Mouse (Mus musculus) ES-E14 (cell line): ENCODE data around the gene Slc48a1. TPM values are rescaled to one million over a fixed set of nuclear protein-coding genes. Genes with fewer than 3 reads are reported as not detected.

Experiments used
- DNase-seq: peaks from one replicate; pipeline ENCODE4 v3.0.0-alpha.2; 2013; ENCODE audit warnings: low read depth, low spot score
- H3K27ac ChIP-seq: 2 replicates; pipeline ENCODE4 v1.5.1; 2012; ENCODE audit warnings: low read depth, mild to moderate bottlenecking, low read length, moderate library complexity, mixed read lengths; ENCODE audit not compliant: poor library complexity, insufficient read depth, severe bottlenecking
- H3K36me3 ChIP-seq: 2 replicates; pipeline ENCODE4 v1.6.1; 2012; ENCODE audit warnings: mild to moderate bottlenecking, low read length, moderate library complexity, mixed read lengths; ENCODE audit not compliant: control insufficient read depth, poor library complexity, insufficient read depth, severe bottlenecking
- H3K4me1 ChIP-seq, 2 experiments: fragments of 150-350 bp in 1 of 2; sonication (generic) in 1 of 2; 2 replicates each; pipeline ENCODE4 v1.6.1; 2012; ENCODE audit warnings: low read length in 2 of 2, mild to moderate bottlenecking in 1 of 2, mixed read lengths in 1 of 2; ENCODE audit not compliant: control insufficient read depth in 2 of 2, insufficient read depth in 2 of 2, poor library complexity in 1 of 2
- H3K4me3 ChIP-seq, 2 experiments: fragments of 150-350 bp in 1 of 2; sonication (generic) in 1 of 2; 2 replicates each; pipeline ENCODE4 v1.5.1; 2012; ENCODE audit warnings: low read length in 2 of 2, low read depth in 1 of 2, mild to moderate bottlenecking in 1 of 2, mixed read lengths in 1 of 2; ENCODE audit not compliant: insufficient read depth in 1 of 2, poor library complexity in 1 of 2, severe bottlenecking in 1 of 2
- H3K9ac ChIP-seq: 2 replicates; pipeline ENCODE4 v1.6.1; 2012; ENCODE audit warnings: low read depth, mild to moderate bottlenecking, low read length, mixed read lengths; ENCODE audit not compliant: poor library complexity, insufficient read depth, severe bottlenecking
- H3K9me3 ChIP-seq: fragments of 150-350 bp; sonication (generic); 2 replicates; pipeline ENCODE4 v1.6.1; 2012; ENCODE audit warnings: low read depth, mild to moderate bottlenecking, low read length; ENCODE audit not compliant: control insufficient read depth, insufficient read depth
- CHD2 ChIP-seq: IDR thresholded peaks from 2 replicates; pipeline ENCODE4 v1.6.1; 2014; ENCODE audit warnings: mild to moderate bottlenecking, low read depth, low read length, inconsistent platforms
- HCFC1 ChIP-seq: IDR thresholded peaks from 2 replicates; pipeline ENCODE4 v1.6.1; 2012; ENCODE audit warnings: low read length, inconsistent platforms, borderline replicate concordance; ENCODE audit not compliant: insufficient read depth
- MAFK ChIP-seq: IDR thresholded peaks from 2 replicates; pipeline ENCODE4 v1.6.1; 2014; ENCODE audit warnings: mild to moderate bottlenecking, low read depth, low read length, inconsistent platforms; ENCODE audit not compliant: insufficient read depth
- ZC3H11A ChIP-seq: IDR thresholded peaks from 2 replicates; pipeline ENCODE4 v1.6.1; 2012; ENCODE audit warnings: low read depth, mild to moderate bottlenecking, inconsistent platforms, low read length, borderline replicate concordance
- ZNF384 ChIP-seq: IDR thresholded peaks from 2 replicates; pipeline ENCODE4 v1.6.1; 2012; ENCODE audit warnings: low read depth, low read length, inconsistent platforms
- in situ Hi-C, 2 experiments: fragments of 600-800 bp; cut with MboI; formaldehyde crosslinking; loops; one replicate each; pipeline ENCODE4 v1.15.1; 2025; ENCODE audit warnings: low sequenced_read_pairs in 2 of 2, inconsistent platforms in 1 of 2; ENCODE audit not compliant: unreplicated experiment in 2 of 2
- total RNA-seq: library from RNA; depleted of rRNA; stranded (reverse); fragments of 300-350 nt; gene quantifications from 2 replicates; pipeline ENCODE4 v1.2.3, GENCODE M21; 2012; rRNA removed

Gene Slc48a1
- 15.8 and 18.6 TPM in 2 replicates for total RNA-seq

- no peak within 1 kb of the TSS for H3K9ac ChIP-seq
- H3K4me1 ChIP-seq, result no peaks in the 10 kb centered on the region
- no peak for TF ChIP-seq ZNF384
- no peak for TF ChIP-seq HCFC1
- no peak for TF ChIP-seq MAFK
- TF ChIP-seq ZC3H11A, result no peak
- TF ChIP-seq CHD2, result no peak
- no peaks in the 10 kb centered on the region for H3K9me3 ChIP-seq
- in situ Hi-C loops, result no loop called here
- DNase-seq, result no peak
- no peak within 1 kb of the TSS for H3K4me3 ChIP-seq
- H3K36me3 ChIP-seq, result no peaks in the 10 kb centered on the region
- H3K27ac ChIP-seq, result no peak within 1 kb of the TSS
Measured at GRCm38 (mm10) chr15:97778311-97779098, at the start of gene Slc48a1. TSS of gene Slc48a1 (plus strand) at chr15:97778520.

- no peak overlapping the region for H3K27ac ChIP-seq
- peaks cover 1% of the 10 kb centered on the region; the same call in 1 of the 2 replicates for H3K9me3 ChIP-seq
- no peaks in the 10 kb centered on the region for H3K4me1 ChIP-seq
- no peaks in the 10 kb centered on the region for H3K36me3 ChIP-seq
- no peak for DNase-seq
- in situ Hi-C loops, result no loop called here
- no peak overlapping the region for H3K4me3 ChIP-seq
- no peak overlapping the region for H3K9ac ChIP-seq
- TF ChIP-seq ZNF384 (no peak), HCFC1 (no peak), ZC3H11A (no peak), CHD2 (no peak), MAFK (no peak)
Measured at GRCm38 (mm10) chr15:97728804-97729203, 49.5 kb upstream of the Slc48a1 start.

- no peak for TF ChIP-seq MAFK
- no peak for TF ChIP-seq CHD2
- TF ChIP-seq ZNF384, result no peak
- no peak for TF ChIP-seq HCFC1
- no peak for TF ChIP-seq ZC3H11A
- no peak overlapping the region for H3K9ac ChIP-seq
- H3K36me3 ChIP-seq, result no peaks in the 10 kb centered on the region
- no peaks in the 10 kb centered on the region for H3K4me1 ChIP-seq
- peaks cover 1% of the 10 kb centered on the region; the same call in 1 of the 2 replicates for H3K9me3 ChIP-seq
- H3K27ac ChIP-seq, result no peak overlapping the region
- no peak overlapping the region for H3K4me3 ChIP-seq
- in situ Hi-C loops, result no loop called here
- no peak for DNase-seq
Measured at GRCm38 (mm10) chr15:97730365-97730764, 48.0 kb upstream of the Slc48a1 start.

- Histone ChIP-seq H3K27ac (no peak within 1 kb of the TSS), H3K36me3 (no peaks in the 10 kb centered on the region), H3K9ac (no peak within 1 kb of the TSS), H3K4me3 (no peak within 1 kb of the TSS), H3K4me1 (no peaks in the 10 kb centered on the region), H3K9me3 (peaks cover 1% of the 10 kb centered on the region; the same call in 1 of the 2 replicates)
- no peak for DNase-seq
- TF ChIP-seq CHD2 (no peak), ZNF384 (no peak), ZC3H11A (no peak), MAFK (no peak)
- in situ Hi-C loops, result no loop called here
Measured at GRCm38 (mm10) chr15:97731111-97731510, 47.2 kb upstream of the Slc48a1 start, which contains the start of gene Endou. TSS of gene Endou (minus strand) at chr15:97731339.

GRCm38 (mm10) chr15:97731988-97732387, 46.3 kb upstream of the Slc48a1 start:
- in situ Hi-C loops, result no loop called here
- no peak for DNase-seq
- no peak overlapping the region for H3K27ac ChIP-seq
- TF ChIP-seq HCFC1, result no peak
- TF ChIP-seq CHD2, result no peak
- TF ChIP-seq ZC3H11A, result no peak
- TF ChIP-seq MAFK, result no peak
- no peak for TF ChIP-seq ZNF384
- H3K9ac ChIP-seq, result no peak overlapping the region
- peaks cover 1% of the 10 kb centered on the region; the same call in 1 of the 2 replicates for H3K9me3 ChIP-seq
- no peak overlapping the region for H3K4me3 ChIP-seq
- no peaks in the 10 kb centered on the region for H3K36me3 ChIP-seq
- H3K4me1 ChIP-seq, result no peaks in the 10 kb centered on the region
